Mouse (Mus musculus) liver, postnatal 0 days (tissue): ENCODE measurements around the gene Hoxa3.

Experiments
- CTCF ChIP-seq: sonication (generic); IDR thresholded peaks from 2 replicates; pipeline ENCODE4 v1.5.1; 2016; ENCODE audit warnings: antibody characterized with exemption, low read depth
- EP300 ChIP-seq: IDR thresholded peaks from 2 replicates; pipeline ENCODE4 v1.6.1; 2016; ENCODE audit warnings: antibody characterized with exemption, low read depth, mild to moderate bottlenecking

- TF ChIP-seq CTCF = no peak
- TF ChIP-seq EP300 = no peak
These were observed 499 bp downstream of the Hoxa3 start for GRCm38 (mm10) chr6:52212556-52213118.
